Mouse (Mus musculus) hindbrain, postnatal 0 days (tissue): ENCODE measurements around the gene Ifrd2. TPM values are rescaled to one million over a fixed set of nuclear protein-coding genes. Genes with fewer than 3 reads are reported as not detected.

Source experiments
- ATAC-seq: fragments of 200-750 bp; cut with Nextera tagmentation; 2 replicates; pipeline ENCODE4 v1.8.0; 2017; ENCODE audit warnings: mild to moderate bottlenecking, moderate TSS enrichment, moderate library complexity
- DNase-seq: peaks from one replicate; pipeline ENCODE4 v3.0.0-alpha.2; 2015; ENCODE audit warnings: low spot score
- H3K27ac ChIP-seq: fragments of 300-500 bp; sonication (generic); 2 replicates; pipeline ENCODE4 v1.5.1; 2014; ENCODE audit warnings: mild to moderate bottlenecking
- H3K27me3 ChIP-seq: fragments of 300-500 bp; sonication (generic); 2 replicates; pipeline ENCODE4 v1.6.1; 2014; ENCODE audit warnings: low read length, mixed read lengths; ENCODE audit not compliant: insufficient read depth
- H3K36me3 ChIP-seq: fragments of 300-500 bp; sonication (generic); 2 replicates; pipeline ENCODE4 v1.6.1; 2014; ENCODE audit warnings: low read length, mixed read lengths; ENCODE audit not compliant: insufficient read depth
- H3K4me1 ChIP-seq: fragments of 300-500 bp; sonication (generic); 2 replicates; pipeline ENCODE4 v1.6.1; 2014; ENCODE audit warnings: antibody characterized with exemption, low read length, mixed read lengths; ENCODE audit not compliant: insufficient read depth
- H3K4me2 ChIP-seq: fragments of 300-500 bp; sonication (generic); 2 replicates; pipeline ENCODE4 v1.6.1; 2014; ENCODE audit warnings: low read depth, mild to moderate bottlenecking, low read length, moderate library complexity, mixed read lengths
- H3K4me3 ChIP-seq: fragments of 300-500 bp; sonication (generic); 2 replicates; pipeline ENCODE4 v1.5.1; 2014; ENCODE audit warnings: low read length
- H3K9ac ChIP-seq: fragments of 300-500 bp; sonication (generic); replicated peaks from 2 replicates; pipeline ENCODE4 v1.6.1; 2014; ENCODE audit warnings: mild to moderate bottlenecking, low read length, moderate library complexity, mixed read lengths
- H3K9me3 ChIP-seq: fragments of 300-500 bp; sonication (generic); 2 replicates; pipeline ENCODE4 v1.6.1; 2016; ENCODE audit warnings: low read length, mixed read lengths
- CTCF ChIP-seq: IDR thresholded peaks from 2 replicates; pipeline ENCODE4 v1.5.1; 2016; ENCODE audit warnings: antibody characterized with exemption, control low read depth, low read depth
- WGBS: fragments of 180-500 bp; shearing (Covaris S2); extraction: QIAGEN DNeasy Blood & Tissue Kit; methylation state at CpG from one replicate; pipeline ENCODE4 v1.1.7; 2014; 5-methylcytosine and 5-hydroxymethylcytosine counted together
- polyA plus RNA-seq: library from polyadenylated mRNA; unstranded; fragments of >200 nt; fragmentation: Nextera tagmentation; extraction: Ambion mirVana; gene quantifications from 2 replicates; pipeline ENCODE4 v1.2.1, GENCODE M21; 2015
- total RNA-seq: library from RNA; depleted of rRNA; stranded (reverse); fragments of >200 nt; gene quantifications from 2 replicates; pipeline ENCODE4 v1.2.3, GENCODE M21; 2014

Ifrd2 gene
- total and polyA plus RNA-seq, 2 experiments from 2014 or later: 7.6 to 9.3 TPM

- ATAC-seq (peak; percentile 9; the same call in 1 of the 2 replicates), DNase-seq (peak; percentile 77)
- no peak for TF ChIP-seq CTCF
- Histone ChIP-seq H3K4me1 (peaks cover 52% of the 10 kb centered on the region), H3K4me2 (peak overlapping the region; percentile 96), H3K36me3 (no peaks in the 10 kb centered on the region), H3K9ac (peak overlapping the region; percentile 89), H3K9me3 (no peaks in the 10 kb centered on the region), H3K27ac (peak overlapping the region; percentile 93), H3K4me3 (peak overlapping the region; percentile 81), H3K27me3 (no peaks in the 10 kb centered on the region)
- WGBS: 2% methylated on average over 33 of the region's 33 CpGs
These were observed 45.7 kb downstream of the Ifrd2 start for GRCm38 (mm10) chr9:107633091-107633660.

GRCm38 (mm10) chr9:107633661-107634405, 46.4 kb downstream of the Ifrd2 start:
- DNase-seq (peak; percentile 50), ATAC-seq (no peak)
- peak overlapping the region; percentile 96 for H3K4me2 ChIP-seq
- H3K27me3 ChIP-seq: no peaks in the 10 kb centered on the region
- peak overlapping the region; percentile 89 for H3K9ac ChIP-seq
- H3K4me1 ChIP-seq: peaks cover 46% of the 10 kb centered on the region
- H3K27ac ChIP-seq: peak overlapping the region; percentile 93
- H3K4me3 ChIP-seq: peak overlapping the region; percentile 81
- whole genome bisulfite sequencing: 1% methylated on average over 15 of the region's 15 CpGs
- no peaks in the 10 kb centered on the region for H3K9me3 ChIP-seq
- TF ChIP-seq CTCF: no peak
- H3K36me3 ChIP-seq: no peaks in the 10 kb centered on the region

- Histone ChIP-seq H3K27ac (peak overlapping the region; percentile 93), H3K27me3 (no peaks in the 10 kb centered on the region), H3K9ac (peak overlapping the region; percentile 89), H3K4me3 (peak overlapping the region; percentile 81), H3K9me3 (no peaks in the 10 kb centered on the region), H3K4me2 (peak overlapping the region; percentile 96), H3K36me3 (no peaks in the 10 kb centered on the region), H3K4me1 (peaks cover 41% of the 10 kb centered on the region)
- under 1% methylated on average over 35 of the region's 35 CpGs for WGBS
- TF ChIP-seq CTCF: peak; percentile 1; the same call in 1 of the 2 replicates
- ATAC-seq (no peak), DNase-seq (no peak)
These were observed 47.2 kb downstream of the Ifrd2 start for GRCm38 (mm10) chr9:107634406-107635278.

GRCm38 (mm10) chr9:107635279-107636028, 48.0 kb downstream of the Ifrd2 start, which contains the start of gene Gnai2:
Gnai2 (minus strand) TSS chr9:107635367.
- TF ChIP-seq CTCF: peak; percentile 17
- Histone ChIP-seq H3K4me2 (peak within 1 kb of the TSS; percentile 96), H3K9ac (peak within 1 kb of the TSS; percentile 89), H3K4me1 (peaks cover 37% of the 10 kb centered on the region), H3K9me3 (no peaks in the 10 kb centered on the region), H3K36me3 (no peaks in the 10 kb centered on the region), H3K27ac (peak within 1 kb of the TSS; percentile 93), H3K27me3 (no peaks in the 10 kb centered on the region), H3K4me3 (peak within 1 kb of the TSS; percentile 81)
- ATAC-seq (peak; percentile 92), DNase-seq (peak; percentile 95)
- WGBS: 3% methylated on average over 38 of the region's 38 CpGs

- ATAC-seq: peak; percentile 39
- Histone ChIP-seq H3K4me3 (no peak overlapping the region), H3K9ac (no peak overlapping the region), H3K27me3 (no peaks in the 10 kb centered on the region), H3K36me3 (no peaks in the 10 kb centered on the region), H3K4me1 (peaks cover 22% of the 10 kb centered on the region), H3K9me3 (no peaks in the 10 kb centered on the region), H3K27ac (peak overlapping the region; percentile 60; the same call in 1 of the 2 replicates), H3K4me2 (no peak overlapping the region)
- TF ChIP-seq CTCF: no peak
- WGBS: 17% methylated on average over 7 of the region's 7 CpGs
- DNase-seq: peak; percentile 80
These were observed 49.6 kb downstream of the Ifrd2 start for GRCm38 (mm10) chr9:107637070-107637469.
